Mouse (Mus musculus) hindbrain, embryonic 11.5 days (tissue): Measurements from ENCODE around the gene Cd8a. TPM values are rescaled to one million over a fixed set of nuclear protein-coding genes. Genes with fewer than 3 reads are reported as not detected.

Experiments
- ATAC-seq: fragments of 200-750 bp; cut with Nextera tagmentation; 2 replicates; pipeline ENCODE4 v1.8.0; 2017; ENCODE audit warnings: mild to moderate bottlenecking, moderate TSS enrichment, moderate library complexity; ENCODE audit not compliant: low FRiP score
- DNase-seq: peaks from one replicate; pipeline ENCODE4 v3.0.0-alpha.2; 2015; ENCODE audit warnings: low spot score
- H3K27ac ChIP-seq: fragments of 300-500 bp; sonication (generic); 2 replicates; pipeline ENCODE4 v1.5.1; 2014; ENCODE audit warnings: mild to moderate bottlenecking, low read depth, low read length
- H3K27me3 ChIP-seq: fragments of 300-500 bp; sonication (generic); 2 replicates; pipeline ENCODE4 v1.6.1; 2014; ENCODE audit warnings: mild to moderate bottlenecking, low read length, moderate library complexity, mixed read lengths; ENCODE audit not compliant: control insufficient read depth, insufficient read depth
- H3K36me3 ChIP-seq: fragments of 300-500 bp; sonication (generic); 2 replicates; pipeline ENCODE4 v1.6.1; 2014; ENCODE audit warnings: mild to moderate bottlenecking, low read length, moderate library complexity, mixed read lengths; ENCODE audit not compliant: control insufficient read depth, insufficient read depth
- H3K4me1 ChIP-seq: fragments of 300-500 bp; sonication (generic); replicated peaks from 2 replicates; pipeline ENCODE4 v1.6.1; 2014; ENCODE audit warnings: low read length, mixed read lengths; ENCODE audit not compliant: control insufficient read depth, insufficient read depth
- H3K4me2 ChIP-seq: fragments of 300-500 bp; sonication (generic); replicated peaks from 2 replicates; pipeline ENCODE4 v1.6.1; 2014; ENCODE audit warnings: mild to moderate bottlenecking, low read depth, low read length
- H3K4me3 ChIP-seq: fragments of 300-500 bp; sonication (generic); 2 replicates; pipeline ENCODE4 v1.5.1; 2014; ENCODE audit warnings: low read depth, low read length
- H3K9ac ChIP-seq: fragments of 300-500 bp; sonication (generic); 2 replicates; pipeline ENCODE4 v1.6.1; 2014; ENCODE audit warnings: low read depth, low read length
- H3K9me3 ChIP-seq: fragments of 300-500 bp; sonication (generic); 2 replicates; pipeline ENCODE4 v1.6.1; 2016; ENCODE audit warnings: low read length; ENCODE audit not compliant: control insufficient read depth
- WGBS: fragments of 180-500 bp; shearing (Covaris S2); extraction: QIAGEN DNeasy Blood & Tissue Kit; methylation state at CpG from one replicate; pipeline ENCODE4 v1.1.7; 2014; 5-methylcytosine and 5-hydroxymethylcytosine counted together
- polyA plus RNA-seq: library from polyadenylated mRNA; unstranded; fragments of >200 nt; fragmentation: Nextera tagmentation; extraction: Ambion mirVana; gene quantifications from 2 replicates; pipeline ENCODE4 v1.2.1, GENCODE M21; 2014

The Cd8a gene
- polyA plus RNA-seq, 1 experiment from 2014 or later: not detected

- no peak overlapping the region for H3K4me3 ChIP-seq
- WGBS: 95% methylated on average over 6 of the region's 6 CpGs
- no peaks in the 10 kb centered on the region for H3K4me1 ChIP-seq
- H3K4me2 ChIP-seq: no peak overlapping the region
- no peaks in the 10 kb centered on the region for H3K36me3 ChIP-seq
- no peak for ATAC-seq
- no peak overlapping the region for H3K9ac ChIP-seq
- no peak overlapping the region for H3K27ac ChIP-seq
- H3K27me3 ChIP-seq: no peaks in the 10 kb centered on the region
- no peak for DNase-seq
- H3K9me3 ChIP-seq: no peaks in the 10 kb centered on the region
Measured at GRCm38 (mm10) chr6:71420848-71421247, 47.6 kb downstream of the Cd8a start.

DNA sequence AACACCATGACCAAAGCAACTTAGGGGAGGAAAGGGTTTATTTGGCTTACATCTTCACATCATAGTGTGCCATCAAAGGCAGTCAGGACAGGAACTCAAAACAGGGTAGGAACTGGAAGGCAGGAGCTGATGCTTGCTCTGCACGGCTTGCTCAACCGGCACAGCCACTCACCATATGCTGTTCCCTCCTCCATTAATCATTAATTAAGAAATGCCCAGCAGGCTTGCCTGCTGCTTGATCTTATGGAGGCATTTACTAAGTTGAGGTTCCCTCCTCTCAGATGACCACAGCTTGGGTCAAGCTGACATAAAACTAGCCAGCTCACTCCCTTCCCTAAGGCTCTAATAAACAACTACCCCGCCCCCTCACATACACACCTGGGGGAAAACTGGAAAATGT lies 48.9 kb downstream of the Cd8a start:
- no peak for ATAC-seq
- H3K4me2 ChIP-seq: no peak overlapping the region
- no peak overlapping the region for H3K27ac ChIP-seq
- no peaks in the 10 kb centered on the region for H3K4me1 ChIP-seq
- no peaks in the 10 kb centered on the region for H3K36me3 ChIP-seq
- no peaks in the 10 kb centered on the region for H3K9me3 ChIP-seq
- H3K4me3 ChIP-seq: no peak overlapping the region
- no peak overlapping the region for H3K9ac ChIP-seq
- H3K27me3 ChIP-seq: no peaks in the 10 kb centered on the region
- no peak for DNase-seq
- 95% methylated on average over 3 of the region's 3 CpGs for WGBS

GRCm38 (mm10) chr6:71423116-71423515 lies 49.9 kb downstream of the Cd8a start:
- Histone ChIP-seq H3K4me3 (no peak overlapping the region), H3K4me2 (no peak overlapping the region), H3K4me1 (no peaks in the 10 kb centered on the region), H3K9me3 (no peaks in the 10 kb centered on the region), H3K36me3 (no peaks in the 10 kb centered on the region), H3K27me3 (no peaks in the 10 kb centered on the region), H3K27ac (no peak overlapping the region), H3K9ac (no peak overlapping the region)
- DNase-seq: peak; percentile 13
- 93% methylated on average over 3 of the region's 3 CpGs for WGBS
- ATAC-seq: no peak

DNA sequence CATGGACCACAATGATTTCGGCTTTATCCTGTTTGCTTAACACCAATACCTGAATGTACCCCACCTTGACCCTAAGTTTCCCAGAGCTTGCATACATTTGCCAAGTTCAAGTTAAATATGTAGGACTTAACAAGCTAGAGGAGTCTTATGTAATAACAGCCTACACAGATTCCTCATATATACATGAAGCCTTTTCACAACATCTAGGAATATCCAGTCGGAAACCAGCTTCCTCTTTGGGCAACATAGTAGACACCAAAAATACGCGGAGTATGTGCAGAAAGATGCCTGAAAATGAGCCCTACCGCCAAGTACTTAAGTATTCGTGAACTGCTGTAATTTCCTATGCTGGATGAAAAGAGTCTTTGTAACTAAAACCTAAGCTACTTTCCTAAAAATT lies 52.5 kb downstream of the Cd8a start:
- Histone ChIP-seq H3K27ac (no peak overlapping the region), H3K4me3 (no peak overlapping the region), H3K9me3 (no peaks in the 10 kb centered on the region), H3K4me1 (no peaks in the 10 kb centered on the region), H3K4me2 (no peak overlapping the region), H3K36me3 (no peaks in the 10 kb centered on the region), H3K9ac (no peak overlapping the region), H3K27me3 (no peaks in the 10 kb centered on the region)
- DNase-seq (no peak), ATAC-seq (no peak)
- 92% methylated on average over 6 of the region's 6 CpGs for WGBS

GRCm38 (mm10) chr6:71427996-71428725 lies 54.9 kb downstream of the Cd8a start:
- 93% methylated on average over 4 of the region's 4 CpGs for WGBS
- no peaks in the 10 kb centered on the region for H3K27me3 ChIP-seq

More at GRCm38 (mm10) chr6:71427996-71428725, 54.9 kb downstream of the Cd8a start:
- no peaks in the 10 kb centered on the region for H3K4me1 ChIP-seq
- H3K27ac ChIP-seq: no peak overlapping the region
- no peak for ATAC-seq
- H3K9ac ChIP-seq: no peak overlapping the region
- DNase-seq: no peak
- H3K9me3 ChIP-seq: no peaks in the 10 kb centered on the region
- H3K36me3 ChIP-seq: no peaks in the 10 kb centered on the region
- H3K4me2 ChIP-seq: no peak overlapping the region
- no peak overlapping the region for H3K4me3 ChIP-seq

Other genes with a start within 250 kb of the Cd8a start
- gene Thnsl2, start 229.0 kb upstream of the Cd8a start, polyA plus RNA-seq: 6.5 and 6.7 TPM in 2 replicates
- gene Fabp1, start 173.6 kb upstream of the Cd8a start, polyA plus RNA-seq: not detected in 2 replicates
- gene Krcc1, start 101.8 kb upstream of the Cd8a start, polyA plus RNA-seq: 37.9 and 38.5 TPM in 2 replicates
- gene Smyd1, start 51.2 kb upstream of the Cd8a start, polyA plus RNA-seq: 0.76 and 0.88 TPM in 2 replicates
- gene Cd8b1, start 50.6 kb upstream of the Cd8a start, polyA plus RNA-seq: not detected in 2 replicates
- 7.1 and 10.6 TPM in 2 replicates for gene Rmnd5a, start 67.2 kb downstream of the Cd8a start, polyA plus RNA-seq
- gene Rnf103, start 120.5 kb downstream of the Cd8a start, polyA plus RNA-seq: 18.8 and 19.5 TPM in 2 replicates
- gene Chmp3, start 170.4 kb downstream of the Cd8a start, polyA plus RNA-seq: 53.2 and 57.7 TPM in 2 replicates